Mouse (Mus musculus) embryo, embryonic 11.5 days (tissue): Measurements from ENCODE around the gene Tmem114.
A peak's percentile ranks its signal among the peaks of the same experiment; 100 is the strongest.

ENCODE experiments used
- DNase-seq: peaks from one replicate; pipeline ENCODE4 v3.0.0-alpha.2; 2012; ENCODE audit warnings: low read depth, low spot score

The Tmem114 gene

GRCm38 (mm10) chr16:8424971-8425330 lies at the start of gene Tmem114:
Gene Tmem114, minus strand, starts transcription at chr16:8425136.
- no peak for DNase-seq

- peak; percentile 85 for DNase-seq
Measured at GRCm38 (mm10) chr16:8470603-8471481, 45.9 kb upstream of the Tmem114 start, which contains the start of gene Mettl22. Gene Mettl22, plus strand, starts transcription at chr16:8470788.

GRCm38 (mm10) chr16:8470132-8470531 lies 45.2 kb upstream of the Tmem114 start:
- DNase-seq, result no peak

GRCm38 (mm10) chr16:8459098-8459497 lies 34.2 kb upstream of the Tmem114 start:
- peak; percentile 46 for DNase-seq

GRCm38 (mm10) chr16:8458391-8458790 lies 33.5 kb upstream of the Tmem114 start:
- no peak for DNase-seq

GRCm38 (mm10) chr16:8455221-8455620 lies 30.3 kb upstream of the Tmem114 start:
- no peak for DNase-seq

GRCm38 (mm10) chr16:8453301-8453700 lies 28.4 kb upstream of the Tmem114 start:
- no peak for DNase-seq

- no peak for DNase-seq
Measured at GRCm38 (mm10) chr16:8446256-8446655, 21.3 kb upstream of the Tmem114 start.

GRCm38 (mm10) chr16:8444911-8445310 lies 20.0 kb upstream of the Tmem114 start:
- DNase-seq, result no peak

GRCm38 (mm10) chr16:8432616-8433015 lies 7.7 kb upstream of the Tmem114 start:
- DNase-seq, result no peak

- DNase-seq, result no peak
Measured at GRCm38 (mm10) chr16:8429531-8429930, 4.6 kb upstream of the Tmem114 start.

- no peak for DNase-seq
Measured at GRCm38 (mm10) chr16:8425736-8426135, 800 bp upstream of the Tmem114 start.

- no peak for DNase-seq
Measured at GRCm38 (mm10) chr16:8424161-8424970, 570 bp downstream of the Tmem114 start.

- DNase-seq, result no peak
Measured at GRCm38 (mm10) chr16:8423626-8424114, 1.3 kb downstream of the Tmem114 start.

- DNase-seq, result no peak
Measured at GRCm38 (mm10) chr16:8420842-8421241, 4.1 kb downstream of the Tmem114 start.

- DNase-seq, result no peak
Measured at GRCm38 (mm10) chr16:8420381-8420780, 4.6 kb downstream of the Tmem114 start.

- DNase-seq, result no peak
Measured at GRCm38 (mm10) chr16:8419666-8420065, 5.3 kb downstream of the Tmem114 start.

GRCm38 (mm10) chr16:8418126-8418525 lies 6.8 kb downstream of the Tmem114 start:
- no peak for DNase-seq

GRCm38 (mm10) chr16:8417011-8417720 lies 7.8 kb downstream of the Tmem114 start:
- no peak for DNase-seq

- DNase-seq, result no peak
Measured at GRCm38 (mm10) chr16:8415996-8416395, 8.9 kb downstream of the Tmem114 start.

GRCm38 (mm10) chr16:8413441-8413840 lies 11.5 kb downstream of the Tmem114 start:
- DNase-seq, result no peak

- DNase-seq, result peak; percentile 75
Measured at GRCm38 (mm10) chr16:8412213-8412612, 12.7 kb downstream of the Tmem114 start.
